Mouse (Mus musculus): ENCODE measurements around the gene Rcl1. TPM values are rescaled to one million over a fixed set of nuclear protein-coding genes. Genes with fewer than 3 reads are reported as not detected.

Rcl1 gene
- polyA plus RNA-seq, 1 experiment from 2014 or later: 67.1 TPM

DNA sequence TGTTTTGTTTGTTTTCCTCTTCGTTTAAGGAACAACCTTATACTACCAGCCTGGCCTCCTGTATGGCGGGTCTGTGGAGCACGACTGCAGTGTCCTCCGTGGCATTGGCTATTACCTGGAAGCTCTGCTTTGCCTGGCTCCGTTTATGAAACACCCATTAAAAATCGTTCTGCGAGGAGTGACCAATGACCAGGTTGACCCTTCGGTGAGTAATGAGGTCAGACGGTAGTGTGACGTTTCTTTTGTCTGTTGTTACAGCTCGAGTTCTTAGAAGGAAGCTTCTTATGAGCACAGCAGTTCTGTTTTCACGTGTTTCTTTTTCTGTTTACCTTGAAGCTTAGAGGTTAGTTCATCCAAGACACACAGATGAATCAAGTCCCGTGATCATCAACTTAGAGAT, 17.0 kb downstream of the Rcl1 start:
- Histone ChIP-seq H3K9ac (no peak overlapping the region), H3K27me3 (replicated peaks) (no peaks in the 10 kb centered on the region), H3K36me3 (peaks cover 8% of the 10 kb centered on the region; the same call in 1 of the 2 replicates), H3K27ac (no peak overlapping the region), H3K4me1 (replicated peaks) (no peaks in the 10 kb centered on the region), H3K4me2 (replicated peaks) (no peak overlapping the region), H3K4me3 (replicated peaks) (no peak overlapping the region), H3K9me3 (no peaks in the 10 kb centered on the region)
- no peak for ATAC-seq
- WGBS: 87% methylated on average over 13 of the region's 13 CpGs

DNA sequence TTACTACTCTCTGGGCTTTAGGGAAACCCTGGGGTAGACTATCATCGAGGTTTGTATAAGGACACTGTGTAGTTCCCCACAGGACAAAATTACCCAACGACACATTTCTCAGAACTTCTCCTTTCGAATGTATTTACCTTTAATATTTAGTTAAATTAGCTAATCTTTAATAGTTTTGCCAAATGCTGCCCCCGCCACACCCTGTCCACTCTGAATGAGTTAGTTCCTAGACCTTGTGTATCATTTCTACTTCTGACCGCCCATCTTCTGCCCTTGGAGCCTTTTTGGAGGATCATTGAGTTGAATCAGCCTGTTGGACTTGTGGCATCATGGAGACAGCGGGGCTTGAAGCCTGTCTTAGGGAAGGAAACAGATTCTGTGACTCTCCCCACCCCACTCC, 19.1 kb downstream of the Rcl1 start:
- peaks cover 8% of the 10 kb centered on the region; the same call in 1 of the 2 replicates for H3K36me3 ChIP-seq
- 93% methylated on average over 6 of the region's 6 CpGs for WGBS
- no peaks in the 10 kb centered on the region for H3K4me1 ChIP-seq (replicated peaks)
- H3K9ac ChIP-seq: no peak overlapping the region
- H3K9me3 ChIP-seq: no peaks in the 10 kb centered on the region
- no peak overlapping the region for H3K27ac ChIP-seq
- H3K4me3 ChIP-seq (replicated peaks): no peak overlapping the region
- H3K27me3 ChIP-seq (replicated peaks): no peaks in the 10 kb centered on the region
- H3K4me2 ChIP-seq (replicated peaks): no peak overlapping the region
- ATAC-seq: no peak

DNA sequence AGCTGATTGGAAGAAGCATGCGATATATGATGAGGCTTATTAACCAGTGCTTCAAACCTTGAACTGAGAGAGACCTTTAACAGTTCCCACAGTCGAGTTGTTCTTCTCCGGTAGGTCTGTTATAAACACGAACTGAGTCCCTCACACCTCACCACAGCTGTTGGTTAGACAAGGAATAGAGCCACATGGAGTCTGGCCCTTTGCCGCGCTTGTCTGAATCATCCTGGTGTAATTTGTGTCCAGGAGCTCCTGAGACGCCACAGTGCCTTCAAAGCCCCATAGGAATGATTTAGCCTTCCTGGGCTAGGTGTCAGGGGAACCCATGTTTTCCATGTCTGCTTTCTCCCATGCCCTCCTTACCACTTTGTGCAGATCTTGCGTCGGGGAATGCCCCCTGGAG, 20.2 kb downstream of the Rcl1 start:
- Histone ChIP-seq H3K27ac (no peak overlapping the region), H3K4me3 (replicated peaks) (no peak overlapping the region), H3K9ac (no peak overlapping the region), H3K9me3 (no peaks in the 10 kb centered on the region), H3K36me3 (peaks cover 13% of the 10 kb centered on the region; the same call in 1 of the 2 replicates), H3K4me1 (replicated peaks) (no peaks in the 10 kb centered on the region), H3K27me3 (replicated peaks) (no peaks in the 10 kb centered on the region), H3K4me2 (replicated peaks) (no peak overlapping the region)
- no peak for ATAC-seq
- 70% methylated on average over 9 of the region's 9 CpGs for WGBS

- no peak overlapping the region for H3K4me2 ChIP-seq (replicated peaks)
- 76% methylated on average over 13 of the region's 13 CpGs for WGBS
- no peaks in the 10 kb centered on the region for H3K27me3 ChIP-seq (replicated peaks)
- no peak for ATAC-seq
- no peak overlapping the region for H3K9ac ChIP-seq
- H3K27ac ChIP-seq: no peak overlapping the region
- H3K36me3 ChIP-seq: peaks cover 14% of the 10 kb centered on the region; the same call in 1 of the 2 replicates
- no peaks in the 10 kb centered on the region for H3K9me3 ChIP-seq
- H3K4me1 ChIP-seq (replicated peaks): no peaks in the 10 kb centered on the region
- no peak overlapping the region for H3K4me3 ChIP-seq (replicated peaks)
These were observed 23.9 kb downstream of the Rcl1 start for GRCm38 (mm10) chr19:29124886-29125585.

- 89% methylated on average over 12 of the region's 12 CpGs for WGBS
- no peaks in the 10 kb centered on the region for H3K27me3 ChIP-seq (replicated peaks)
- no peak for ATAC-seq
These were observed 25.3 kb downstream of the Rcl1 start for GRCm38 (mm10) chr19:29126347-29127015.

DNA sequence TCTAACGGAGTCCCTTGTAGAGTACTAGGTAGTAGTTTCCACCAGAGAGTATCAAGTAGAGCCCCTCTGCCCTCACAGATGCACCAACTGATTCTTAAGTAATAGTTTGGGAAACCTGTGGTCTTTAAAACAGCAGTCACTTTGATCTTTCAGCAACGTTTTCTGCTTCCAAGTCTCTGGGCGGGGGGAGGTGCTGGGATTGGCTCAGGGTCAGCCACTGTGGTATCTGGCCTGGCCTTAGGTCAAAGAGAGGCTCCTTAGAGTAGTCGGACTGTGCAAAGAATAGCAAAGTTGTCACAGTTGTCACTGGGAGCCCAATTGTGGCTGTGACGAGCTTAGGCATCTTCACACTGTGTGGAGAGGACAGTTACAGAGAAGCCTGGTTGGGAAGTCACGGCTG, 26.2 kb downstream of the Rcl1 start:
- Histone ChIP-seq H3K9ac (no peak overlapping the region), H3K9me3 (no peaks in the 10 kb centered on the region), H3K27me3 (replicated peaks) (no peaks in the 10 kb centered on the region), H3K4me1 (replicated peaks) (no peaks in the 10 kb centered on the region), H3K27ac (no peak overlapping the region), H3K36me3 (peaks cover 23% of the 10 kb centered on the region), H3K4me2 (replicated peaks) (no peak overlapping the region), H3K4me3 (replicated peaks) (no peak overlapping the region)
- 70% methylated on average over 6 of the region's 6 CpGs for WGBS
- ATAC-seq: no peak

More at GRCm38 (mm10) chr19:29126347-29127015, 25.3 kb downstream of the Rcl1 start:
- H3K9ac ChIP-seq: no peak overlapping the region
- no peak overlapping the region for H3K4me3 ChIP-seq (replicated peaks)
- no peak overlapping the region for H3K4me2 ChIP-seq (replicated peaks)
- no peaks in the 10 kb centered on the region for H3K4me1 ChIP-seq (replicated peaks)
- H3K9me3 ChIP-seq: no peaks in the 10 kb centered on the region
- no peak overlapping the region for H3K27ac ChIP-seq
- H3K36me3 ChIP-seq: peaks cover 20% of the 10 kb centered on the region; the same call in 1 of the 2 replicates

DNA sequence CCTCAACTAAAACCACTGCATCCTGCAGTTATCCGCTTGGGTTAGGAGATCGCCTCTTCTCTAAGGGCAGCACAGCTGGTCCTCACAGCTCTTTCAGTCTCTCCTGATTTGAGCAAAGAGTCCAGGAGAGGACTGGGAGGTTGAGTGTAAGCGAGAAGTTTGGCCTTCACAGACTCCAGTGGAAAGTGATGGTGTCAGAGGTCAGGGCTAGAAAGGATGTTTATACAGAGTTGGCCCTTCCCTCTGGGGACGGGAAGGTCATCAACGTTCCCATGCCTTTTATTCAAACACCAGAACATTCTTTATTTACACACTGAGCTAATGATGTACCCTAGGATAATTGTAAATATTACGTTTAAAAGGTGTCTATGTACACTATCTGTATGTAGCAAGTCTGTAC, 27.0 kb downstream of the Rcl1 start:
- H3K4me3 ChIP-seq (replicated peaks): no peak overlapping the region
- H3K4me1 ChIP-seq (replicated peaks): no peaks in the 10 kb centered on the region
- no peak for ATAC-seq
- H3K27ac ChIP-seq: no peak overlapping the region
- peaks cover 23% of the 10 kb centered on the region for H3K36me3 ChIP-seq
- H3K9me3 ChIP-seq: no peaks in the 10 kb centered on the region
- no peak overlapping the region for H3K4me2 ChIP-seq (replicated peaks)
- H3K27me3 ChIP-seq (replicated peaks): no peaks in the 10 kb centered on the region
- H3K9ac ChIP-seq: no peak overlapping the region
- 49% methylated on average over 6 of the region's 6 CpGs for WGBS

GRCm38 (mm10) chr19:29129551-29129950, 28.4 kb downstream of the Rcl1 start:
- Histone ChIP-seq H3K27ac (no peak overlapping the region), H3K4me2 (replicated peaks) (no peak overlapping the region), H3K4me1 (replicated peaks) (no peaks in the 10 kb centered on the region), H3K27me3 (replicated peaks) (no peaks in the 10 kb centered on the region), H3K9ac (no peak overlapping the region), H3K9me3 (no peaks in the 10 kb centered on the region), H3K4me3 (replicated peaks) (no peak overlapping the region), H3K36me3 (peaks cover 23% of the 10 kb centered on the region)
- WGBS: 93% methylated on average over 5 of the region's 5 CpGs
- no peak for ATAC-seq

- Histone ChIP-seq H3K27me3 (replicated peaks) (no peaks in the 10 kb centered on the region), H3K9me3 (no peaks in the 10 kb centered on the region), H3K36me3 (peaks cover 18% of the 10 kb centered on the region), H3K9ac (no peak overlapping the region), H3K4me2 (replicated peaks) (no peak overlapping the region), H3K4me1 (replicated peaks) (no peaks in the 10 kb centered on the region), H3K4me3 (replicated peaks) (no peak overlapping the region), H3K27ac (no peak overlapping the region)
- 84% methylated on average over 4 of the region's 4 CpGs for WGBS
- ATAC-seq: no peak
These were observed 30.0 kb downstream of the Rcl1 start for GRCm38 (mm10) chr19:29131171-29131570.

DNA sequence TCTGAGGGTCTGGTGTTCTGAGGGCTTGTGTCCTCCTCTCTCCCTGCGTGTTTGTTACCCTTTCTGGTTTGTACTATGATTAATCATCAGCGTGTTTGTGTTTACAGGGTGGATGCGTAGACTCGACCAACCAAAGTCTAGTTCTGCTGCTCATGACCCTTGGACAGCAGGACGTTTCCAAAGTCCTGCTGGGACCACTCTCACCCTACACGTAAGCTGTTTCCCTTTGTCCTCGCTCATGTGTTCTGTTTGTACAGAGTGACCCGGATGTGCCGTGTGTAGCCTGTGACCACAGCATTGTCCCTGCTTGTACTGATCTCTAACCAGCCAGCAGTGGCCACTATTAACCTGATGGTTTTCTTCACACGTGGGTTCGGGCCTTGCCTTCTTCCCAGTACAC, 33.1 kb downstream of the Rcl1 start:
- H3K36me3 ChIP-seq: peaks cover 14% of the 10 kb centered on the region
- H3K27ac ChIP-seq: no peak overlapping the region
- H3K9ac ChIP-seq: no peak overlapping the region
- H3K4me1 ChIP-seq (replicated peaks): no peaks in the 10 kb centered on the region
- WGBS: 82% methylated on average over 11 of the region's 11 CpGs
- no peaks in the 10 kb centered on the region for H3K27me3 ChIP-seq (replicated peaks)
- ATAC-seq: no peak
- H3K4me2 ChIP-seq (replicated peaks): no peak overlapping the region
- H3K9me3 ChIP-seq: no peaks in the 10 kb centered on the region
- no peak overlapping the region for H3K4me3 ChIP-seq (replicated peaks)

DNA sequence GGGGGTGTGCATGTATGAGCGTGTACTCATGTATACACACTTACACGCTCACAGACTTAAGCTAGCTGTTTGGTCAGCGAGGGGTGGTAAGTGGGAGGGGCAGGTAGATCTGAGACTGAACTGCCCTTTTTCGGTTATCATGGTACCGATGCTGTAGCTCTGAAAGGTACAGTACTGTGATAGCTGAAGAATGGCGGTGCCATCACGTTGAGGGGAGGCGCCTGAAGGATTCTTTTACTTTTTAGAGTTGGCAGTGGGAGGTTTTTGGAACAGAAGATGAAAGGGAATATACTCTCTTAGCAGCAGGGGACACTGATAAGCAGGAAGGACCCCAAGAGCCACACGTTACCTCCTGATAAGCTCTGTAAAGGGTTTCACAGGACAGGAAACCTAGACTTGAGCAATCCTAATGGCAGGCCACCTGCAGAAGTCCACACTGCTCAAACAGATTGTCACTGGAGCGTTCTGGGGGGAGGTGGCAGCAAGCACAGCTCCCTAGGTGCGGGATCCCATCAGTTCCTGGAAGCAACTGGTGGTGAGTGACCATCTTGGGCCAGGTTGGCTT, 34.1 kb downstream of the Rcl1 start:
- Histone ChIP-seq H3K36me3 (peaks cover 12% of the 10 kb centered on the region), H3K27me3 (replicated peaks) (no peaks in the 10 kb centered on the region), H3K4me1 (replicated peaks) (no peaks in the 10 kb centered on the region), H3K4me3 (replicated peaks) (no peak overlapping the region), H3K9me3 (no peaks in the 10 kb centered on the region), H3K9ac (no peak overlapping the region), H3K4me2 (replicated peaks) (no peak overlapping the region), H3K27ac (no peak overlapping the region)
- no peak for ATAC-seq
- 92% methylated on average over 11 of the region's 11 CpGs for WGBS

DNA sequence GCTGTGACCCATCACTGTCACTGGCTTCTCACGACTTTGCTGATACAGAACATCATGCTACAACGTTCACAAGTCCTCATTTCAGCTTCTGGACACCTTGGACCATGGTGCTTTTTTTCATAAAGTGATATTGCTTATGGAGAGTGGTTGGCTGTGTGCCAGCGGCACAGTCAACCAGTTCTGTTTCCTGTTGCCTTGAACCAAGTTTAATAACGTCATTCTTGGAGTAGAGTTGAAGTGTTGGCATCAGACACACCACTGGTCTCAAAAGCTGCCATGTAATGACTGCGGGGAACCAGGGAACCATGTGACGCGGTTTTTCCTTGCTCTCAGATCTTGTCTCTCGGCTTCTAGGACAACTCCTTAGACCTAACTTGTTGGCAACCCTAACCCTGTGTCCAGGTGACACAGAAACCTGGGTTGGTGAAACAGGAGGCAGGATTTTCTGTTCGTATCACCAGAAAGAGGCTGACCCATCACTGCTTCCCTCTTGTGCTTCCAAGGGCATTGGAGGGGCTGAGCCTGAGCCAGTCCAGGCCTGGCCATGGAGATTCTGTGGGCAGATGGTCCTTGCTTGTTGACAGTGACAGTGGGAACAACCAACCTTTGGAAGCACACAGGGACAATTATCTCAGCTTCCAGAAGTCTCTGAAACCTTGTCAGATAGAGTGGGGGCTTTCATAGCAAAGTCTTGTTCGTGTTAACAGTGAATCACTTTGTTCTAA, 37.5 kb downstream of the Rcl1 start:
- Histone ChIP-seq H3K9ac (no peak overlapping the region), H3K4me2 (replicated peaks) (no peak overlapping the region), H3K9me3 (no peaks in the 10 kb centered on the region), H3K4me3 (replicated peaks) (no peak overlapping the region), H3K36me3 (peaks cover 5% of the 10 kb centered on the region; the same call in 1 of the 2 replicates), H3K4me1 (replicated peaks) (no peaks in the 10 kb centered on the region), H3K27me3 (replicated peaks) (no peaks in the 10 kb centered on the region), H3K27ac (no peak overlapping the region)
- no peak for ATAC-seq
- WGBS: 79% methylated on average over 10 of the region's 10 CpGs
